Mouse (Mus musculus) limb, embryonic 10.5 days (tissue): ENCODE results near the gene Tmem179b. TPM values are rescaled to one million over a fixed set of nuclear protein-coding genes. Genes with fewer than 3 reads are reported as not detected.

Experiments used
- DNase-seq: peaks from one replicate; pipeline ENCODE4 v3.0.0-alpha.2; 2017; ENCODE audit warnings: low spot score
- H3K27ac ChIP-seq: fragments of 300-500 bp; sonication (generic); 2 replicates; pipeline ENCODE4 v1.5.1; 2016; ENCODE audit warnings: mild to moderate bottlenecking
- H3K27me3 ChIP-seq: fragments of 300-500 bp; sonication (generic); 2 replicates; pipeline ENCODE4 v1.6.1; 2016; ENCODE audit warnings: low read depth, mild to moderate bottlenecking; ENCODE audit not compliant: poor library complexity, severe bottlenecking
- H3K36me3 ChIP-seq: fragments of 300-500 bp; sonication (generic); 2 replicates; pipeline ENCODE4 v1.6.1; 2016; ENCODE audit warnings: mild to moderate bottlenecking, moderate library complexity
- H3K4me1 ChIP-seq: fragments of 300-500 bp; sonication (generic); 2 replicates; pipeline ENCODE4 v1.6.1; 2016
- H3K4me3 ChIP-seq: fragments of 300-500 bp; sonication (generic); 2 replicates; pipeline ENCODE4 v1.5.1; 2016; ENCODE audit warnings: mild to moderate bottlenecking, moderate library complexity
- H3K9me3 ChIP-seq: fragments of 300-500 bp; sonication (generic); replicated peaks from 2 replicates; pipeline ENCODE4 v1.6.1; 2016; ENCODE audit warnings: mild to moderate bottlenecking
- WGBS: fragments of 180-500 bp; shearing (Covaris S2); methylation state at CpG from one replicate; pipeline ENCODE4 v1.1.7; 2016; 5-methylcytosine and 5-hydroxymethylcytosine counted together
- polyA plus RNA-seq: library from polyadenylated mRNA; unstranded; fragments of >200 nt; fragmentation: Nextera tagmentation; extraction: Ambion mirVana; gene quantifications from 2 replicates; pipeline ENCODE4 v1.2.1, GENCODE M21; 2016

Tmem179b gene
- 41.3 and 43.7 TPM in 2 replicates for polyA plus RNA-seq

DNA sequence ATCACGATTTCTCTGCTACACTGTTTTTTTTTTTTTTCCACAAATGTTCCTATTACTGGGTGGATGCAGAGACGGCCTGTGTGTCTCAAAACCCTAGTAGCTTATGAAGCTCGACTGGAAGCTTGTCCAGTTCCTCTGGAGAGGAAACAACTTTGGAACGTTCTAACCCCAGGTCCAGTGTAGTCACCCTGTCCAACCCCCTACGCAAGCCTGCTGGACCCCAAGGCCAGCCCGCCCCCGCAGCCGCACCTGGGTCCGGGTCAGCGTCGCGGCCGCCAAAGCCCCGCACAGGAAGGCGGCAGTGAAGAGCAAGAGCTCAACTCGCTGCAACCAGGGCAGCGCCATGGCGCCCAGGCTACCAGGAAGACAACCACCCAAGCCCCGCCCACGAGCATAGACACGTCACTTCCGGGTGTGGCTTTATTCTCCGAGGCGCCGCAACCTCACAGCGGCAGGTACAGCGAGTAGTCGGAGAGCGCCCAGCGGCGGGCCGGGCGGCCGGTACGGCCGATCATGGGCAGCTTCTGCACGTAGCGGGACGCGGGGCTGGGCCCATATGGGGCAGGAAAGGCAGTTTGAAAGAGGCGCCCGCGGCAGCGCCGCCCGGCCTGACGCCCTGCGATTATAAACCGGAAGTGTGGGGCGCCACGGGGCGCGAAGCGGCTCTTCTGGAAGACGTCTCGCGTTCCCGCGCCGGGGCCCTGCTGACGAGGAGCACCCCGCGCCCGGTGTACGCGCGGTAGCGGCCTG is at the start of gene Tmem179b:
TSS of gene Tmem179b (minus strand) at position 382 of the 750 bp plus-strand sequence.
- peak within 1 kb of the TSS; percentile 86 for H3K4me3 ChIP-seq
- H3K27me3 ChIP-seq, result no peaks in the 10 kb centered on the region
- no peaks in the 10 kb centered on the region for H3K9me3 ChIP-seq
- peak; percentile 98 for DNase-seq
- H3K4me1 ChIP-seq, result peaks cover 24% of the 10 kb centered on the region
- under 1% methylated on average over 68 of the region's 68 CpGs for WGBS
- peak within 1 kb of the TSS; percentile 99 for H3K27ac ChIP-seq
- peaks cover 70% of the 10 kb centered on the region for H3K36me3 ChIP-seq

DNA sequence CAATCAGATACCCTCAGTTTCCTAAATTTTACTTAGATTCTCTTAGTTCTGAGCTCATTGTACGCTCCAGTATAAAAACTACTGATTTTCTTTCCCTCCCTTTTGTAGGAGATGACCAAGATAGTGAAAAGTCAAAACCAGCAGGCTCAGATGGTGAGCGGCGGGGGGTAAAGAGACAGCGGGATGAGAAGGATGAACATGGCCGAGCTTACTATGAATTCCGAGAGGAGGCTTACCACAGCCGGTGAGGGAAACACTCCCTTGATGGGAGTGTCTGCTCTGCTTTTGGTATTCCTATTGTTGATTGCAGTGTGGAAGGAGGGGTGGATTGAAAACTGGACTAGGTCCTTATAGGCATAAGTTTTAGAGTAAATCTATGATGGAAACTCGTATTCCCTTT is 48.4 kb upstream of the Tmem179b start:
- peaks cover 26% of the 10 kb centered on the region for H3K4me1 ChIP-seq
- 90% methylated on average over 8 of the region's 8 CpGs for WGBS
- no peak for DNase-seq
- no peaks in the 10 kb centered on the region for H3K27me3 ChIP-seq
- H3K27ac ChIP-seq, result no peak overlapping the region
- H3K36me3 ChIP-seq, result peaks cover 62% of the 10 kb centered on the region
- peak overlapping the region; percentile 72 for H3K4me3 ChIP-seq
- no peaks in the 10 kb centered on the region for H3K9me3 ChIP-seq

DNA sequence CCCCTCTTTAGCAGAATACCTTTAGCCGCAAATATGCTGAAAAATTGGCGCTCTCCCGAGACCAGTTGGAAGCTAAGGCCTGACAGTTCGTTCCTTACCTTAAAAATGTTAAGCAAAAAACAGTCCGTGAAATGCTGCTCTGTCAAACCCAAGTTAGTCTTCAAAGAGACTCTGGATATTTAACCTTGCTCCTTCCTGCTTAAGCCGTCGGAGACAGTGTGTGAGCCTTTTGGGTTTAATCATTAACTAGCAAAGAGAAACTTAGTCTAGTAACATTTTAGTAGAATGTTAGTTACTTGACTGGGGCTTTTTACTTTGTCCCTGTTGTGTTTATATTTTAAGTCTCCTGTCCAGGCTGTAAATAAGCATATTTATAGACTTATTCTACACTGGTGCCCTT is 46.9 kb upstream of the Tmem179b start:
- Histone ChIP-seq H3K27ac (peak overlapping the region; percentile 96), H3K4me3 (peak overlapping the region; percentile 72), H3K9me3 (no peaks in the 10 kb centered on the region), H3K36me3 (peaks cover 59% of the 10 kb centered on the region), H3K4me1 (peaks cover 40% of the 10 kb centered on the region), H3K27me3 (no peaks in the 10 kb centered on the region)
- 3% methylated on average over 7 of the region's 7 CpGs for WGBS
- no peak for DNase-seq

DNA sequence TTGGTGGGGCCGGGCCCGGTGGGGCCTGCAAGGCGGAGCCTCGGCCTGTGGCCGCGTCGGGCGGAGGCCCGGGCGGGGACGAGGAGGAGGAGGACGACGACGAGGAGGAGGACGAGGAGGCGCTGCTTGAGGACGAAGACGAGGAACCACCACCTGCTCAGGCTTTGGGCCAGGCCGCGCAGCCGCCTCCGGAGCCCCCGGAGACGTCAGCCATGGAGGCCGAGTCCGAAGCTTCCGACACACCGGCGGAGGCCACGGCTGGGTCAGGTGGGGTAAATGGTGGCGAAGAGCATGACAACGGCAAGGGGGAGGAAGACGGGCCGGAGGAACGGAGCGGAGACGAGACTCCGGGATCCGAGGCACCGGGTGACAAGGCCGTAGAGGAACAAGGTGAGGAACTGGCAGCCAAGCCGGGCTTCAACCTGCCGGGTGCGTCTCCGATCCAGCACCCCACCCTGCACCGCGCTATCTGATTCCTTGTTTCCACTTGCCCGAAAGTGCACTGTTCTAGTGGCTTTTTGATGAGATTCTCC is 46.2 kb upstream of the Tmem179b start:
- Histone ChIP-seq H3K27me3 (no peaks in the 10 kb centered on the region), H3K4me1 (peaks cover 40% of the 10 kb centered on the region), H3K36me3 (peaks cover 59% of the 10 kb centered on the region), H3K27ac (peak overlapping the region; percentile 96), H3K9me3 (no peaks in the 10 kb centered on the region), H3K4me3 (peak overlapping the region; percentile 72)
- DNase-seq, result no peak
- WGBS, result under 1% methylated on average over 48 of the region's 48 CpGs

DNA sequence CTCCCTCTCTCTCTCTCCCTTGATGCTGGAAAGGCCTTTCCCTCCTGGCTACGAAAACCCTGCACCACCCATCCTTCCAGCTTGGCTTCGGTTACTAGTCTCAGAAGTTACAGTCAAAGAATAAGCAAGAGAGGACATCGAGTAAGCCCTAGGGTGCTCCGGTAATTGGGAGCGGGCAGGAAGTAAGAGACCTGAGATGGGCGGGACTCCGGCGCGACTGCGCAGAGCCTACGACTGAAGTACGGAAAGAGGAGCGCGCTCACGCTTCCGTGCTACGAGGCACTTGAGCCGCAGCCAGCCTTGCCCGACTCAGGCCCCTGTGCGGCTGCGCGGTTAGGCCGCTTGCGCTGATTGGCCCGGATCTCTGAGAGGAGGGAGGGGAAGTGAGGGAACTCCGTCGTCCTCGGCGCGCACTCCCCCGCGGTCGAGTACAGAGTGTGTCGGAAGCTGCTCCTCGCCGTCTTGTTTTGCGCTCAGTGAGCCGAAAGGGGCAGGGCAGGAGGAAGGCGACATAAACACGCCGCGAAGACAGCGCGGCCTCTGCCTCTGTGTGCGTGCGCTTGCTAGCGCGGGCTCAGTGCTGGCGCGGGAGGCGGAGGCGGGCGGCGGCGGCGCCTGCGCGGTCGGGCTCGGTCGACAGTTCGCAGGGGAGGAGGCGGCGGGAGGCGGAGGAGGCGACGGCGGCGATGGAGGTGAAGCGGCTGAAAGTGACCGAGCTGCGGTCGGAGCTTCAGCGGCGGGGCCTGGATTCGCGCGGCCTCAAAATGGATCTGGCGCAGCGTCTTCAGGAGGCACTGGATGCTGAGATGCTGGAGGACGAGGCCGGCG is 45.5 kb upstream of the Tmem179b start, which contains the start of gene Hnrnpul2:
TSS of gene Hnrnpul2 (plus strand) at position 415 of the 828 bp plus-strand sequence.
- peak; percentile 95 for DNase-seq
- Histone ChIP-seq H3K9me3 (no peaks in the 10 kb centered on the region), H3K36me3 (peaks cover 59% of the 10 kb centered on the region), H3K27ac (peak within 1 kb of the TSS; percentile 96), H3K27me3 (no peaks in the 10 kb centered on the region), H3K4me3 (peak within 1 kb of the TSS; percentile 72), H3K4me1 (peaks cover 40% of the 10 kb centered on the region)
- WGBS, result under 1% methylated on average over 83 of the region's 83 CpGs

DNA sequence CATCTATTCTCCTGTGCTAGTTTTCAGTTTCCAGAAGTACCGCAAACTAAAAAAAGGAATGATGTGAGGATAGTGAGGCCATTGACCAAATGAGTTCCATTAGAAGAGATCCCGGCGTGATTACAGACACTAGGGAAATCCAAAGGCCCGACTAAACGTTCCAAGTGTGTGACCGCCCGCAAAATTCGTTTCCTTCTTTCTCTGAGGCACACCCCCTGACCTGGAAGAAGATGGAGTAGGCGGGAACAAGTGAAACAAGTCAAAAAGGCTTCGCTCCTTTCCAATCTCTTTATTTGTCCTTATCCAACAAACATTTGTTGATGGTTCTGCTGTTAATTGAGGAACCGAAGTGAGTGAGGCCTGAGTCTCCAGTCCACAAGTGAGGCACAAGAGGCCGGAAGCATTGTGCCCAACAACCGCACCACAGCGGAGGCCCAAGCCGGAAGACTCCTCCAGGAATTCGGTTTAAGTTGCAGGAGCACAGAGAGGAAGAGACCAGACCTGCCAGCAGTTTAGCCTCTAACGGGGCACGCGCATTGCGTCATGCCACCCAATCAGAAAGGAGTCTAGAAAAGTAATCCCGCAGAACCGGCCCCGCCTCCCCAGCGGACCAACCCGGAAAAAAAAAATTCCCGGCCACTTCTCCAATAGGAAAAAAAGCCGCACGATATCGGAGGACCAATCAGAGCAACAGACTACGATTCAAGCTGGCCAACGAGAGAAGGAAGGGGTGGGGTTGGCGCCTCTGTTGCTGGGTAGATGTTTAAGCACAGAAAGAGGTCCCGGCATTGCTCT is 44.7 kb upstream of the Tmem179b start, which contains the start of gene Ttc9c:
TSS of gene Ttc9c (minus strand) at position 533 of the 795 bp plus-strand sequence.
- Histone ChIP-seq H3K4me3 (peak within 1 kb of the TSS; percentile 72), H3K36me3 (peaks cover 59% of the 10 kb centered on the region), H3K27ac (peak within 1 kb of the TSS; percentile 96), H3K27me3 (no peaks in the 10 kb centered on the region), H3K4me1 (peaks cover 40% of the 10 kb centered on the region), H3K9me3 (no peaks in the 10 kb centered on the region)
- DNase-seq, result peak; percentile 94
- under 1% methylated on average over 33 of the region's 33 CpGs for WGBS

DNA sequence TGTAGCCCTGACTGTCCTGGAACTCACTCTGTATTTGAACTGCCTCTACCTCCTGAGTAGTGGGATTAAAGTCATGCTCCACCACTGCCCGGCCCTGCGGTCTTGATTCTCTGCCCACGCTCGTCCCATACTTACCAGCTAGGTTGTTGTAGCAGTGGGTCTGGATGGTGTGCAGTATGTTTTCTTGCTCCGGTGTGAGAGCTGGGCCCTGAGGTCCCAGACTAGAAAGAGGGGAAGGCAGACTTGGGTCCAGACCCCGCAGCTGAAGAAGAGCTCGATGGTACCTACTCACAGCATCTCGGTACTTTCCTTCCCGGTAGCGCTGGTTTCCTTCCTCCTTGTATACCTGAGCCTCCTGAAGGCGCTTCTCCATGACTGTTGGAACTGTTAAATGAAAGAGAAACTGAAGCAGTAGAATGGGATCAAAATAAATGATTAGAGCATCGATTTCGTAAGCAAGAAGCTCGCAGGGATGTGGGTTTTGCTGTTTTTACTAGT is 44.1 kb upstream of the Tmem179b start:
- H3K4me1 ChIP-seq, result peaks cover 40% of the 10 kb centered on the region
- no peaks in the 10 kb centered on the region for H3K9me3 ChIP-seq
- H3K27me3 ChIP-seq, result no peaks in the 10 kb centered on the region
- 31% methylated on average over 14 of the region's 14 CpGs for WGBS
- H3K4me3 ChIP-seq, result peak overlapping the region; percentile 72
- H3K27ac ChIP-seq, result peak overlapping the region; percentile 96
- DNase-seq, result no peak
- H3K36me3 ChIP-seq, result peaks cover 59% of the 10 kb centered on the region

DNA sequence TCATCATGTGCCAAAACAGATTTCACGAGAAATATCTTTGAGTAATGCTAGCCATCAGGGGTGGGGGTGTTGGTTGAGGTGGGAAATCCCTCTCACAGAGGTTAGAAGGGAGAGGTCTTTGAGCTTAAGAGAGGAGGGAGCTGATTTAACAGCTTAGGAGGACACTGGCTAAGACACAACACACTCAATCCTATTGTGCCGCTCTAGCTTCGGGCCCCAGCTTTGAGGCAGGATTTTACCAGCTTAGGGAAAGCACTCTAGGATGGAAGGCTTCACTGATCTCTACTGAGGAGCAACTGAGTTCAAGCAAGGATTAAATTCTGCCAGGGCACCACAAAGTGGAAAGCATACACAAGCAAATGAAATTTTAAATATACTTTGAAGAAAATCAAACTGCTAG is 42.7 kb upstream of the Tmem179b start:
- Histone ChIP-seq H3K4me1 (peaks cover 29% of the 10 kb centered on the region), H3K36me3 (peaks cover 60% of the 10 kb centered on the region), H3K4me3 (peak overlapping the region; percentile 72; the same call in 1 of the 2 replicates), H3K9me3 (no peaks in the 10 kb centered on the region), H3K27me3 (no peaks in the 10 kb centered on the region), H3K27ac (no peak overlapping the region)
- no peak for DNase-seq
- WGBS, result 87% methylated on average over 3 of the region's 3 CpGs

DNA sequence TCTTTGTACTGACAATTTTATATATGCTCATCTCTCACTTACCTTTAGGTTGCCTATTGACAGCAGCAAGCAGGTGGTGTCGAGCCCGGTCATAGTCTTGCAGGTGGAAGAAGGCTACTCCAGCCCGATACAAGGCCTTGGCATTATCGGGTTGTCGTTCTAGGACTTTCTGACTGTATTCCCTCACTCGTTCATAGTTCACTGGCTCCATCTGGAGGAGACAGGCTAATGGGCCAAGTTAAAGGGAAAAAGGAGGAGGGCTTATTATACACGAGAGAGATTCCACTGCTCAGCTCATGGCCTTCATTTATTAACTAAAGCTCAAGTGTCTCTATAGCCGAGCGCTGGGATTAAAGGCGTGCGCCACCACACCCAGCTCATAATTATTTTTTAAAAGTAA is 41.5 kb upstream of the Tmem179b start:
- WGBS, result 92% methylated on average over 11 of the region's 11 CpGs

DNA sequence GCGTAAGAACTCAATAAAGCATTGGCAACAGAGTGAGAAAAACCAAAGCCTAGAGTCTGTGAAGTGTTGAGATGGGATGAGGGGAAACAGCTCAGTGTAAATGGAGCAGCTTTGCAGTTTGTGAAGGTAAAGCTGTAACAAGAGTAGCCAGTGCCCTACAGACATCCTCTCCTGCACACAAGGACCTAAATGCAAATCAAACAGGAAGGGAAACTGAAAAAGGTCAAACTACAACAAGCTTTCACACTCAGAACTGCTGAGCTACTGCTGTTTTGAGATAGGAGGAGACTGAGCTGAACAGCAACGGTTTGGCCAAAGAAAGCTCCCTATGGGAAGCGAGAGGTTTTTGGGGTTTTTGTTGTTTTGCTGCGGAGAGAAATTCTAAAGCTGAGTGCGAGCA is 32.5 kb upstream of the Tmem179b start:
- H3K27ac ChIP-seq, result no peak overlapping the region
- DNase-seq, result no peak
- peaks cover 11% of the 10 kb centered on the region for H3K4me1 ChIP-seq
- H3K4me3 ChIP-seq, result no peak overlapping the region
- H3K27me3 ChIP-seq, result no peaks in the 10 kb centered on the region
- H3K9me3 ChIP-seq, result no peaks in the 10 kb centered on the region
- peaks cover 89% of the 10 kb centered on the region for H3K36me3 ChIP-seq
- 96% methylated on average over 5 of the region's 5 CpGs for WGBS

More for the DNA sequence above, 41.5 kb upstream of the Tmem179b start:
- Histone ChIP-seq H3K4me3 (no peak overlapping the region), H3K27ac (no peak overlapping the region), H3K36me3 (peaks cover 67% of the 10 kb centered on the region), H3K27me3 (no peaks in the 10 kb centered on the region), H3K4me1 (peaks cover 22% of the 10 kb centered on the region), H3K9me3 (no peaks in the 10 kb centered on the region)
- DNase-seq, result no peak

DNA sequence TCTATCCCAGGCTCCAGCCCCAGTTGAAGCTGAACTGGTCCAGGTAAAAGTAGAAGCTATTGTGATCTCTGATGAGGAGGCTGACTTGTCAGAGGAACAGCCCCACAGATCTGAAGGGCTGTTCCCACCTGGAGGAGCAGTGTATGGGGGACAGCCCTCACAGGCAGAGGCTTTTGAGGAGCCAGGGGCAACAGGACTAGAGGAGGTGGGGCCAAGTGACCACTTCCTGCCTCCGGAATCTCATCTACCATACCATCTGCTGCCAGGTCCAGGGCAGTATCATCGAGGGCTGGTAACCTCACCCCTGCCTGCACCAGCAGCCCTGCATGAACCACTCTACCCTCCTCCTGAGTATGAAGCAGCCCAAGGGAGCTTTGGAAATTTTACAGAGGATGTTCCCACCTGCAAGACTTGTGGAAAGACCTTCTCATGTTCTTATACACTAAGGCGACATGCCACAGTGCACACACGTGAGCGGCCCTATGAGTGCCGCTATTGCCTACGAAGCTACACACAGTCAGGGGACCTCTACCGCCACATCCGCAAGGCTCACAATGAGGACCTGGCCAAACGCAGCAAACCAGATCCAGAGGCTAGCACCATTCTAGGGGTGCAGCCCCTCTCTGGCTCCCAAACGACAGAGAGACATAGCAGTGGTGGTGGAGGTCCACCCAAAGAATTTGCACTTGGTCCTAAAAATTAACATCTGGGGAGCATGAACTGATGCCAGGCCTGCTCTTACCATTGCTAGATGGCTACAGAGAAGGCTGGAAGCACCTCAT is 29.8 kb upstream of the Tmem179b start:
- peaks cover 62% of the 10 kb centered on the region for H3K36me3 ChIP-seq
- no peak for DNase-seq
- H3K27ac ChIP-seq, result no peak overlapping the region
- no peak overlapping the region; the same call in 1 of the 2 replicates for H3K4me3 ChIP-seq
- H3K4me1 ChIP-seq, result peaks cover 14% of the 10 kb centered on the region
- 90% methylated on average over 11 of the region's 11 CpGs for WGBS
- H3K9me3 ChIP-seq, result no peaks in the 10 kb centered on the region
- H3K27me3 ChIP-seq, result no peaks in the 10 kb centered on the region
